ENCODE assay signal across 8 mouse cellular contexts in genomic region chr5:124724997-124725396, GRCm38 (mm10). TPM values are rescaled to one million over a fixed set of nuclear protein-coding genes. Genes with fewer than 3 reads are reported as not detected.
A peak's percentile ranks its signal among the peaks of the same experiment; 100 is the strongest.
DNase-seq lines count a peak whose midpoint lies in the region; ATAC-seq lines count a peak whose summit lies in the region.

TSS of gene Dnah10 (plus strand) at chr5:124725085.

- peak; percentile 82 for ATAC-seq in frontal cortex, adult (ENCODE audit: low TSS enrichment)
- no peak for ATAC-seq in monocyte, adult 5-6 weeks (replicated peaks; ENCODE audit: insufficient number of reproducible peaks, low FRiP score, low TSS enrichment, poor library complexity, severe bottlenecking)

- DNase-seq in cerebellum, postnatal 4 days (ENCODE audit: low spot score in 2 of 2): peak; percentile 39 to 47
- DNase-seq in cerebellum, adult 9-11 months: no peak
- DNase-seq in R1 (ENCODE audit: low read depth, low spot score): peak; percentile 53
- peak; percentile 46 for DNase-seq in left cerebral cortex, postnatal 4 days
- peak; percentile 65 to 66 for DNase-seq in right cerebral cortex, adult 2 months (ENCODE audit: low spot score in 2 of 2)
- DNase-seq in adrenal gland, adult 8-10 months: no peak

- intact Hi-C loops in left cerebral cortex, postnatal 4 days (cut with DNase I): no loop called here

RNA-seq across cellular contexts. Expression of gene Dnah10, which starts in this region (rescaled TPM):
- 1 to 10 TPM in 1 of 2 experiments, under 1 TPM in 1; 0.76 to 1.1 TPM for total RNA-seq in left cerebral cortex, postnatal 4 days (2021)
- not detected in 3 replicates for total RNA-seq in monocyte, adult 5-6 weeks (2017)
- total RNA-seq in adrenal gland, adult 8-10 months (2022): 10 to 100 TPM in 1 of 4 experiments, 1 to 10 TPM in 3; 1.7 to 10.5 (median 5.8) TPM

Comparison
In these comparisons a context has a peak if more than half of its experiments do, and no peak if none do; other contexts are left out.
1. DNase-seq: peak in cerebellum, postnatal 4 days (2 of 2), R1 (single experiment), left cerebral cortex, postnatal 4 days (single experiment) and right cerebral cortex, adult 2 months (2 of 2); none in cerebellum, adult 9-11 months (single experiment) and adrenal gland, adult 8-10 months (single experiment).